Mouse (Mus musculus) E14TG2a.4 (cell line): ENCODE measurements at regions not wholly inside any gene's neighbourhood (a gene's known extent, or its start where the extent isn't known, plus 50 kb on each side); places are given as distances from the start of the nearest gene placed in this dataset.

ENCODE experiments used
- CTCF ChIP-seq: conservative IDR thresholded peaks from 2 replicates; pipeline ENCODE4 v1.5.1; 2014; ENCODE audit warnings: low read length
- NANOG ChIP-seq: IDR thresholded peaks from 2 replicates; pipeline ENCODE4 v1.6.1; 2014; ENCODE audit warnings: borderline replicate concordance, low read length, mixed read lengths

- TF ChIP-seq CTCF (no peak), NANOG (no peak)
Measured at GRCm38 (mm10) chr8:41939298-41939697, 522.4 kb upstream of the Frg1 start.
